Mouse (Mus musculus): ENCODE data around the gene Efemp2. TPM values are rescaled to one million over a fixed set of nuclear protein-coding genes. Genes with fewer than 3 reads are reported as not detected.

Efemp2 gene
- polyA plus RNA-seq, 1 experiment from 2014 or later: 41.9 TPM

- H3K36me3 ChIP-seq (replicated peaks): no peaks in the 10 kb centered on the region
- no peaks in the 10 kb centered on the region for H3K9me3 ChIP-seq
- 13% methylated on average over 16 of the region's 16 CpGs for WGBS
- no peak for ATAC-seq (ENCODE audit: low FRiP score)
- H3K4me2 ChIP-seq: peak overlapping the region; percentile 43
- H3K27me3 ChIP-seq: peaks cover 18% of the 10 kb centered on the region; the same call in 1 of the 2 replicates
- H3K4me3 ChIP-seq (replicated peaks): peak overlapping the region; percentile 8; the same call in 1 of the 2 replicates
- no peak overlapping the region for H3K27ac ChIP-seq
- H3K4me1 ChIP-seq: peaks cover 12% of the 10 kb centered on the region
- peak overlapping the region; percentile 2; the same call in 1 of the 2 replicates for H3K9ac ChIP-seq
Observed at GRCm38 (mm10) chr19:5432992-5433852, 40.5 kb upstream of the Efemp2 start.

- peaks cover 18% of the 10 kb centered on the region; the same call in 1 of the 2 replicates for H3K27me3 ChIP-seq
- no peaks in the 10 kb centered on the region for H3K9me3 ChIP-seq
- peak overlapping the region; percentile 2; the same call in 1 of the 2 replicates for H3K9ac ChIP-seq
- 68% methylated on average over 7 of the region's 7 CpGs for WGBS
- no peak overlapping the region for H3K27ac ChIP-seq
- no peak overlapping the region for H3K4me3 ChIP-seq (replicated peaks)
- peaks cover 12% of the 10 kb centered on the region for H3K4me1 ChIP-seq
- H3K36me3 ChIP-seq (replicated peaks): no peaks in the 10 kb centered on the region
- ATAC-seq (ENCODE audit: low FRiP score): no peak
- H3K4me2 ChIP-seq: no peak overlapping the region
Observed at GRCm38 (mm10) chr19:5433951-5434350, 39.8 kb upstream of the Efemp2 start.

GRCm38 (mm10) chr19:5444371-5444908 lies 29.3 kb upstream of the Efemp2 start:
- H3K27me3 ChIP-seq: peaks cover 55% of the 10 kb centered on the region
- no peak overlapping the region for H3K4me2 ChIP-seq
- no peak for ATAC-seq (ENCODE audit: low FRiP score)
- H3K4me3 ChIP-seq (replicated peaks): no peak overlapping the region
- no peak overlapping the region for H3K9ac ChIP-seq
- H3K27ac ChIP-seq: no peak overlapping the region
- H3K4me1 ChIP-seq: peaks cover 18% of the 10 kb centered on the region
- no peaks in the 10 kb centered on the region for H3K36me3 ChIP-seq (replicated peaks)
- WGBS: 73% methylated on average over 9 of the region's 9 CpGs
- H3K9me3 ChIP-seq: peaks cover 9% of the 10 kb centered on the region; the same call in 1 of the 2 replicates

- Histone ChIP-seq H3K4me1 (peaks cover 18% of the 10 kb centered on the region), H3K27me3 (peaks cover 61% of the 10 kb centered on the region), H3K9ac (no peak overlapping the region), H3K27ac (no peak overlapping the region), H3K9me3 (peaks cover 9% of the 10 kb centered on the region; the same call in 1 of the 2 replicates), H3K4me3 (replicated peaks) (no peak overlapping the region), H3K4me2 (no peak overlapping the region), H3K36me3 (replicated peaks) (no peaks in the 10 kb centered on the region)
- no peak for ATAC-seq (ENCODE audit: low FRiP score)
- 35% methylated on average over 7 of the region's 7 CpGs for WGBS
Observed at GRCm38 (mm10) chr19:5444954-5445353, 28.8 kb upstream of the Efemp2 start.

GRCm38 (mm10) chr19:5445747-5446146 lies 28.0 kb upstream of the Efemp2 start:
- WGBS: 89% methylated on average over 5 of the region's 5 CpGs
- Histone ChIP-seq H3K9me3 (peaks cover under 1% of the 10 kb centered on the region; the same call in 1 of the 2 replicates), H3K9ac (no peak overlapping the region), H3K4me2 (no peak overlapping the region), H3K4me1 (peaks cover 18% of the 10 kb centered on the region), H3K36me3 (replicated peaks) (no peaks in the 10 kb centered on the region), H3K27me3 (peaks cover 69% of the 10 kb centered on the region), H3K27ac (no peak overlapping the region), H3K4me3 (replicated peaks) (no peak overlapping the region)
- ATAC-seq (ENCODE audit: low FRiP score): no peak

GRCm38 (mm10) chr19:5447515-5448353 lies 26.0 kb upstream of the Efemp2 start, which contains the start of gene Fosl1:
Gene Fosl1 (plus strand): TSS chr19:5447547.
- no peaks in the 10 kb centered on the region for H3K9me3 ChIP-seq
- peaks cover 18% of the 10 kb centered on the region for H3K4me1 ChIP-seq
- H3K4me2 ChIP-seq: peak within 1 kb of the TSS; percentile 86
- H3K27me3 ChIP-seq: peaks cover 78% of the 10 kb centered on the region
- 1% methylated on average over 70 of the region's 70 CpGs for WGBS
- peak within 1 kb of the TSS; percentile 51 for H3K4me3 ChIP-seq (replicated peaks)
- no peaks in the 10 kb centered on the region for H3K36me3 ChIP-seq (replicated peaks)
- peak; percentile 55; the same call in 1 of the 2 replicates for ATAC-seq (ENCODE audit: low FRiP score)
- no peak within 1 kb of the TSS for H3K27ac ChIP-seq
- peak within 1 kb of the TSS; percentile 63 for H3K9ac ChIP-seq

GRCm38 (mm10) chr19:5448354-5449150 lies 25.2 kb upstream of the Efemp2 start:
- no peaks in the 10 kb centered on the region for H3K9me3 ChIP-seq
- H3K4me2 ChIP-seq: peak overlapping the region; percentile 86
- peak overlapping the region; percentile 51 for H3K4me3 ChIP-seq (replicated peaks)
- no peak for ATAC-seq (ENCODE audit: low FRiP score)
- WGBS: 7% methylated on average over 36 of the region's 36 CpGs
- H3K36me3 ChIP-seq (replicated peaks): no peaks in the 10 kb centered on the region
- H3K27me3 ChIP-seq: peaks cover 78% of the 10 kb centered on the region
- peaks cover 18% of the 10 kb centered on the region for H3K4me1 ChIP-seq
- H3K27ac ChIP-seq: no peak overlapping the region
- H3K9ac ChIP-seq: 0 out of 2 replicates have a peak overlapping the region, but pooled peaks have one; percentile 63

GRCm38 (mm10) chr19:5449673-5450072 lies 24.1 kb upstream of the Efemp2 start:
- Histone ChIP-seq H3K9ac (no peak overlapping the region), H3K4me1 (peaks cover 18% of the 10 kb centered on the region), H3K27ac (no peak overlapping the region), H3K27me3 (peaks cover 72% of the 10 kb centered on the region), H3K4me2 (no peak overlapping the region), H3K4me3 (replicated peaks) (no peak overlapping the region), H3K9me3 (no peaks in the 10 kb centered on the region), H3K36me3 (replicated peaks) (peaks cover 8% of the 10 kb centered on the region; the same call in 1 of the 2 replicates)
- 91% methylated on average over 3 of the region's 3 CpGs for WGBS
- ATAC-seq (ENCODE audit: low FRiP score): no peak

GRCm38 (mm10) chr19:5451766-5452165 lies 22.0 kb upstream of the Efemp2 start:
- no peak overlapping the region for H3K4me3 ChIP-seq (replicated peaks)
- H3K4me1 ChIP-seq: peaks cover 39% of the 10 kb centered on the region
- no peaks in the 10 kb centered on the region for H3K9me3 ChIP-seq
- no peak overlapping the region for H3K9ac ChIP-seq
- ATAC-seq (ENCODE audit: low FRiP score): no peak
- no peak overlapping the region for H3K27ac ChIP-seq
- H3K36me3 ChIP-seq (replicated peaks): peaks cover 11% of the 10 kb centered on the region; the same call in 1 of the 2 replicates
- 89% methylated on average over 6 of the region's 6 CpGs for WGBS
- H3K4me2 ChIP-seq: no peak overlapping the region
- H3K27me3 ChIP-seq: peaks cover 56% of the 10 kb centered on the region

- H3K4me1 ChIP-seq: peaks cover 34% of the 10 kb centered on the region
- H3K27ac ChIP-seq: no peak overlapping the region
- H3K4me3 ChIP-seq (replicated peaks): no peak overlapping the region
- WGBS: 86% methylated on average over 12 of the region's 12 CpGs
- H3K9me3 ChIP-seq: no peaks in the 10 kb centered on the region
- H3K4me2 ChIP-seq: peak overlapping the region; percentile 100; the same call in 1 of the 2 replicates
- no peak overlapping the region for H3K9ac ChIP-seq
- peaks cover 38% of the 10 kb centered on the region for H3K27me3 ChIP-seq
- peaks cover 11% of the 10 kb centered on the region; the same call in 1 of the 2 replicates for H3K36me3 ChIP-seq (replicated peaks)
- ATAC-seq (ENCODE audit: low FRiP score): no peak
Observed at GRCm38 (mm10) chr19:5455037-5455436, 18.7 kb upstream of the Efemp2 start.

GRCm38 (mm10) chr19:5455568-5455967 lies 18.2 kb upstream of the Efemp2 start:
- peaks cover 34% of the 10 kb centered on the region for H3K4me1 ChIP-seq
- peaks cover 32% of the 10 kb centered on the region for H3K27me3 ChIP-seq
- H3K9ac ChIP-seq: no peak overlapping the region; the same call in 1 of the 2 replicates
- H3K27ac ChIP-seq: no peak overlapping the region
- no peak for ATAC-seq (ENCODE audit: low FRiP score)
- peak overlapping the region; percentile 100 for H3K4me2 ChIP-seq
- peak overlapping the region; percentile 77 for H3K4me3 ChIP-seq (replicated peaks)
- H3K9me3 ChIP-seq: no peaks in the 10 kb centered on the region
- H3K36me3 ChIP-seq (replicated peaks): peaks cover 11% of the 10 kb centered on the region; the same call in 1 of the 2 replicates
- 66% methylated on average over 8 of the region's 8 CpGs for WGBS

Data from forebrain, embryonic 12.5 days (tissue).